Mouse (Mus musculus): ENCODE measurements around the gene Gm45716.
A peak's percentile ranks its signal among the peaks of the same experiment; 100 is the strongest.

The Gm45716 gene

GRCm38 (mm10) chr11:90200826-90201225 lies 13.3 kb downstream of the Gm45716 start:
- no peak for DNase-seq (ENCODE audit: low read depth, low spot score)

GRCm38 (mm10) chr11:90214246-90214645 lies 26.8 kb downstream of the Gm45716 start:
- no peak for DNase-seq (ENCODE audit: low read depth, low spot score)

DNA sequence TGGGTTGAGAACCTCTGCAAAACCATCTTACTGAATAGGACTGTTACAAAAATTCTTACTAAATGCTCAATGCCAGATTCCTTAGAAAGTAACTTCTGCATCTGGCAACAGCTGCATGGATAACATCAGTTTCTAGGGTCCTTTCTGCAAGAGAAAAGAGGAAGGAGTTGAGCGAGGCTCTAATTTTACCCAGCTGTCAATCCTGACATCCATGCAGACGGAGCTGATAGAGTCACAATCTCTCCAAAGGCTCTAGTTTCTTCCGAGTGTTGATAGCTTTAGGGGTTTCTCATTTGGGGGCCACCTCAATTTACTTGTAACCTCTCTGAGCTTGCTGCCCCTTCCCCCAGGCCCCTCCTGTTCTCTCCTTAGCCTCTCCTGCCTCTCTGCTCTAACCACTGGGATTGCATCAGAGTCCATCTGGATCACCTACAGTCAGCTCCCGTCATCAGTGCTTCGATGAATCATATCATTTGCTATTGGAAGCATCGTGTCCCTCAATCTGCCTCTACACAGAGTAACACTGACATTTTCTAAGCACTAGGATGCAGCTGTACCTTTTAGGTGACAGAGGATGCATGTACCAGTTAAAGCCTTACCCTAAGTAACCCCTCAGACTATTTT lies 32.7 kb downstream of the Gm45716 start:
- no peak for DNase-seq (ENCODE audit: low read depth, low spot score)

DNA sequence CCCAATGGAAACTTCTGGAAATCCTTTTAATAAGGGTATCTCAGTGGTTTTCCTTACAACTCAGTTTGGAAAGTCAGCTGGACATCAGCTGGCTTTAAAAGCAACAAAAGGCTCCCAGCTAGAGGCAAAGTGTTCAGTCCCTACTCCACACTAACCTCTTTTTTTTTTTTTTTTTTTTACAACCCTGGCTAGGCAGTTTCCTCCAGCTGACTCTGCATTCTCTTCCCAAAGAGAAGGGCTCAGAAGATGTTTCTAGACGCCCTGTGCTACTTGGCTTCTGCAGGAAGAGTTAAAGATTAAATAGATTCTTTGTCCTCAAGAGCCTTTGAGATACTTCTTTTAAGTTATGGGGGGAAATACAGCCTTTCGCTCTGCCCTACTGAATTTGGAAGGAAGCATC lies 33.3 kb downstream of the Gm45716 start:
- DNase-seq (ENCODE audit: low read depth, low spot score) = no peak

DNA sequence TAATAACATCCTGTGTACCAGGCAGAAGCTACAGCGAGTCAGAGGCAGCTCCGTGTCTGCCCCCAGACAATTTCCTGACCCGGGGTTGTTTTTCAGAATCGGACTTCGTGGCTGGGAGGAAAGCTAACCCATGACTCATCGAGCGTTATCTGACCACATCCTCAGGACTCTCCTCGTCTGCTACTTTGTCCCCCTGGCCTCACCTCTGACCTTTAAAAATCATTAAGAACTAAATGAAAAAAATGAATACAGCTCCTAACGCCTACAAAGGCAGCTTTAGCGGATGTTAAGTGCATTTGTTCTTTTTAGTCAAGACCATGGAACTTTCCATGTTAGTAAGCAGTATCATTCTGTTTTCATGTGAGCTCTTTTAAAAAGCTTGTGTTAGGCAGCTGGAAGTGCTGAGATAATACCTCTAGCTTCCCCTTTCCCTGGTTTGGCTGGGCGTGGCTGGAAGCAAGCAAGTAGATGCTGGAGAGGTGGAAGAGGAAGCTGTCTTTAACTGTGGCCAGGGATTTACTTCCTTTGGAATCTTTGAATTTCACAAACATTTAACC lies 37.5 kb downstream of the Gm45716 start:
- DNase-seq (ENCODE audit: low read depth, low spot score) = no peak

DNA sequence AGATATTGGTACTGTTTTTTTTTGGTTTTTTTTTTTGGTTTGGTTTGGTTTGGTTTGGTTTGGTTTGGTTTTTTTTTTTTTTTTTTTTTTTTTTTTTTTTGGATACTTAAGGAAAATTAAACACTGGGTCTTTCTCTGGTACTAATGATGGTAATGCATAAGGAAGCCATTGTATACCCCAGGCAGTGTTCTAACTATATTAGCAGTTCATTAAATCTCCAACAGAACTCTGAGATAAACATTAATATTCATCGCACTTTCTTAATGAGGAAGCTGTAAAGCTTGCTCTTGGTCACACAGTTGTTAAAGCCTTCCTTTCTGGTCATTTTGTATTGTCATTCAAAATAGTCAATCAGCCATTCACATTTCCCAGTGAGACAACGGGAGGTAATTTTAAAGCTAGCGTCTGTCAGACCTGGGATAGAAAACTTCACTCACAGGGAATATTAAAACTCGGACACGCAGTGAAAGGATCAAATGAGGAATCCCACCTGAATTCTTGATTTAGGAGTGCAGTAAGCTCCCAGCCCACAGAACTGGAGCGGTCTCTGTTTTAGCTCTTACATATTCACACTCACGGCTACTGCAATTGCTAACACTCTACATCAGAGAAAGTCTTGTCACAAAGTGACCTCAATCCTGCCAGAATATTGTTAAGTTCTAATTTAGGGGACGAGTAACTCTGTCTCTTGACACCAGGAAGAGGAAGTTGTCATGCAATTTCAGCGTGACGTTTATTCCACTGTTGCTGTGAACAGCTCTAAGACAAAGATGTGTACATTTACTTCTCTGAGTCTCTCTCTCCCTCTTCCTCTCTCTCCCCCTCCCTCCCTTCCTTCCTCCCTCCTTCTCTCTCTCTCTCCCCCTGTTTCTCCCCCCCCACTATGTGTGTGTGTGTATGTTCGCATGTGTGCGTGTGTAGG lies 39.8 kb downstream of the Gm45716 start:
- no peak for DNase-seq (ENCODE audit: low read depth, low spot score)

- DNase-seq (ENCODE audit: low read depth, low spot score) = no peak
Observed at GRCm38 (mm10) chr11:90228251-90228949, 40.9 kb downstream of the Gm45716 start.

GRCm38 (mm10) chr11:90229800-90230199 lies 42.3 kb downstream of the Gm45716 start:
- DNase-seq (ENCODE audit: low read depth, low spot score) = no peak

GRCm38 (mm10) chr11:90230671-90231070 lies 43.2 kb downstream of the Gm45716 start:
- DNase-seq (ENCODE audit: low read depth, low spot score) = no peak

DNA sequence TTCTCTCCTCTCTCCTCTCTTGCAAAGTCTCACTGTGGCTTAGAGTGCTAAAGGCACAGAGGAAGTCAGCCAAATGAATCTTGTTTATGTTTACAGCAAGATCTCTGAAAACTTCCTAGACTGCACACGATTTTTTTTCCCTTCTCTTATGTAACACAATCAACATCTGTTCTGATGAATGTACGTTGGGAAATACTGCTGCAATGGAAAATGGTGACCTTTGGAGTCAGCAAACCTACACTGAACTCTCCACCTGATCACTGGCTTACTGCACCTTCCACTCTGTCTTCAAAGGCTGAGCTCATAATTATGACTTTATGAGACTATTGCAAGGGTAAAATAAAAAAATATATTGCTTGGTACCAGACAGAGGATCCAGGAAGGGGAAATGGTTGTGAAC lies 44.1 kb downstream of the Gm45716 start:
- no peak for DNase-seq (ENCODE audit: low read depth, low spot score)

- no peak for DNase-seq (ENCODE audit: low read depth, low spot score)
Observed at GRCm38 (mm10) chr11:90232685-90233084, 45.2 kb downstream of the Gm45716 start.

GRCm38 (mm10) chr11:90235221-90235620 lies 47.7 kb downstream of the Gm45716 start:
- peak; percentile 30 for DNase-seq (ENCODE audit: low read depth, low spot score)

GRCm38 (mm10) chr11:90237616-90238015 lies 50.1 kb downstream of the Gm45716 start:
- DNase-seq (ENCODE audit: low read depth, low spot score) = no peak

GRCm38 (mm10) chr11:90238657-90239056 lies 51.2 kb downstream of the Gm45716 start:
- peak; percentile 37 for DNase-seq (ENCODE audit: low read depth, low spot score)

DNA sequence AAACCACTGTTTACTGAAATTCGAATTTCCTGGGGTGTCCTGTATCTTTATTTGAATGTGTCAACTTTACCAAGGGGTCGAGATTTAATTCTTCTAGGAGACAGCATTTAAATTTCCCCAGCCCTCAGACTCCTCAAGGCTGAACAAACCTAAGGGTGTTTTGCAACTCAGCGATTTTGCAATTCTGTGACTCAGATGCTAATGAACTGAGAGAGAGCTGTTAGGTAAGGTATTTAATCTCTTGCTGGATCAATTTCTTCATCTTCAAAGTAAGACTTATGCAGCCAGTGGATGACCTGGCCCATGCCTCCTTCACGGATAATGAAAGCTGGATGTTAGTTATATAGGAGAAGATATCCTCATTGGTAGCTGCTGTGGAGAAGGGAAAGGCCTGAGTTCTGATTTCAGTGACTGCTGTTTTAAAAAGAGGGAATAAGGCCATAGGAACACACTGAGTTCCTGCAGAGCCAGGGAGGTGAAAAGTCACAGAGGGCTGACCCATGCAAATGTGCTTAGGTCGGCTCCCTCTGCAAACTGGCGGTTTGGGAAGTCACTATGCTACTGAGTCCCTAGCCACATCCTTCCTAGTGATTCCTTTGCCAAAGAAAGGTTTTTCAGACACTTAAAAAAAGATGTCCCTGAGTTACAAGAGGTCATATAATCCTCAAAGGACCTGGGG lies 53.3 kb downstream of the Gm45716 start:
- DNase-seq (ENCODE audit: low read depth, low spot score) = no peak

- no peak for DNase-seq (ENCODE audit: low read depth, low spot score)
Observed at GRCm38 (mm10) chr11:90241874-90242273, 54.4 kb downstream of the Gm45716 start.

- DNase-seq (ENCODE audit: low read depth, low spot score) = no peak
Observed at GRCm38 (mm10) chr11:90243300-90243699, 55.8 kb downstream of the Gm45716 start.

GRCm38 (mm10) chr11:90245630-90246029 lies 58.1 kb downstream of the Gm45716 start:
- DNase-seq (ENCODE audit: low read depth, low spot score) = peak; percentile 74

DNA sequence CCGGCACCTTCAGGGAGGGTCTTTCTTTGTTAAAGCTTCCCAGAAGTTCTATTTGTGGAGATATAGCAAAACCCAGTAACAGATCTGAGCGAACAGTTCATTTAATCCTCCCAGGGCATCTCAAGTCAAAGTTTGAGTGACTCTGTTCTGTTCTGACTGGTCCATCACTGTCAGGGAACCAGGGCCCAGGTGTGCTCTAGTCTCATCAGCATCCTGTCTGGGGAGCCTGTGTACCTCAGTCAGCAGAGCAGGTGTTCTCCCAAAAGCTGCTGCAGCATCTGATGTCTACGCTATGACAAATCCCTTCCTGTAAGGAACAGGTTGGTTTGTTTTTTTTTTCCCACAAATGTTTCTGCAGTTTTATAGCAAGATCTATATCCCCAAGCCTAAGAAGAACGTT lies 59.2 kb downstream of the Gm45716 start:
- DNase-seq (ENCODE audit: low read depth, low spot score) = peak; percentile 60

- DNase-seq (ENCODE audit: low read depth, low spot score) = peak; percentile 58
Observed at GRCm38 (mm10) chr11:90247793-90248192, 60.3 kb downstream of the Gm45716 start.

DNA sequence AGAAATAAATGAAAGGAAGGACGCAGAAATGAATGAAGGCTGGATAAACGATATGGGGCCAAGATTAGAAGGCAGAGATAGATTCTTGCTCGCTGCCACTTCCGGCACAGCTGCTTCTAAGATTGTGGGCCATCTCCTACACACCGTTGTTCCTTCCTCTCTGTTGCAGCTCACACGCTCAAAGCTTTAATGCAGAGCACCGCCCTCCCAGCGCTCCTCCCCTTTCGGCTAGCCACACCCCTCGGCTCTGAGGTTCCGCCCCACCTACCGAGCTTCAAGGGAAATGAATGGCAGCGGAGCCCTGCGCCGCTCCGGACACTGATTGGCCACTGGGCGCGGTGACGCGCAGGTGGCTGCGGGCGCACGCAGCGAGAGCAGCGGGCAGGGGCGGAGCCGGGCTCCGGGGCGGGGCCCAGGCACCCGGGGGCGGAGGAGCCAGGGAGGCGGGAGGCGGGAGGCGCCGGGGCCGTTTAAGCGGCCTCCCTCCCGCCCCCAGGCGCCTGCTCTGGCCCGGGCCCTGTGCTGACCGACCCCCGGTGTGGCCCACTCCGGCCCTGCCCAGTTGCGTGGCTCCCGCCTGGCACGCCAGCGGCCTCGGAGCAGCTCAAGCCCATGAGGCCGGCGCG lies 61.7 kb downstream of the Gm45716 start, which contains the start of gene Mmd:
Mmd (plus strand) TSS at position 432 of the 626 bp plus-strand sequence.
- peak; percentile 99 for DNase-seq (ENCODE audit: low read depth, low spot score)
